Comparison of ENCODE assay signal across 7 mouse cellular contexts in the genomic region with DNA sequence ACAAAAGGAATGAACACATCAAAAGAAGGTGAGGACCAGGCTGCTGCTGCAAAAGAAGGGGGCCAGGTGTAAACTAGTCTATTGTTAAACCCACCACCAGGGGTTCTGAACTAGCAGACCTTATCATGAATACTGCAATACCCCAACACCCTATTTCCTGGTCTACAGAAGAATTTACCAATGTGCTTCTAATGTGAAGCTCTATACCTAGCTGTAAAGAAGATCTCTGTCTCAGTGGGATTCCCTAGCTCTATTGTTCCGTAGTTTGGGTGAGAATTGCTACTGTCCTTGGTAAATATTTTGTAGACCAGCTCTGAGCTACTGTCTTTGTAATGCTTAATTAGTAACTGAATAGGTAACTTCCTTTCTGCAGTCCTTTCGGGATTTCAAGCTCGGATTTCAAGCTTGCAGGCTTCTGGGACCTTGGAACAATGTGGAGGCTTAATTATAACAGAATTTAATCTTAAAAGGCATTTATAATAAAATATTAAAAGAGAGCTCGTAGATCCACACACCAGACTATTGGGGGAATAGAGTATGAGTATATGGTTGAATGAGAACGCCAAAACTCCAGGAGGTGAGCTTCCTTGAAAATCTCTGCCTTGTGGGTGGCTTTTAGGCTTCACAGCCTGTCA.
DNase-seq lines count a peak whose midpoint lies in the region; TF ChIP-seq lines count a peak whose summit lies in the region.
"Not testable (repeated sequence)": the region's sequence is repeated elsewhere in the genome, so short reads cannot be mapped to it uniquely, and the experiment has no call there.

No protein-coding gene starts in this region.

- not testable (repeated sequence) for H3K9me3 ChIP-seq in ES-E14 (ENCODE audit: control insufficient read depth, insufficient read depth, low read depth, low read length)

- WGBS in kidney, adult 2 months: 48% methylated on average over 5 of the region's 5 CpGs

- DNase-seq in ES-CJ7 (ENCODE audit: low read depth, low spot score) (peak; percentile 95), ES-E14 (ENCODE audit: low read depth, low spot score) (peak; percentile 52), R1 (ENCODE audit: low read depth, low spot score) (peak; percentile 98), WW6 (ENCODE audit: low read depth, low spot score) (peak; percentile 5), ZHBTc4 (ENCODE audit: low read depth, low spot score) (peak; percentile 88)
- DNase-seq in kidney, adult 2 months: peak; percentile 11
- DNase-seq in kidney, adult 9 months: peak; percentile 16

- not testable (repeated sequence) for H3K4me1 ChIP-seq in ES-E14 (ENCODE audit: control insufficient read depth in 2 of 2, insufficient read depth in 2 of 2, low read length in 2 of 2, poor library complexity in 1 of 2); kidney, adult 2 months (ENCODE audit: control insufficient read depth, insufficient read depth, low read length)

- TF ChIP-seq POLR2A in kidney, adult 2 months (IDR thresholded peaks at IDR 0.05; ENCODE audit: low read depth, low read length): not testable (repeated sequence)

- H3K9ac ChIP-seq in ES-E14 (ENCODE audit: insufficient read depth, low read depth, low read length, poor library complexity, severe bottlenecking): not testable (repeated sequence)

- TF ChIP-seq CTCF in kidney, adult 2 months (conservative IDR thresholded peaks at IDR 0.05; ENCODE audit: insufficient read depth, insufficient read length, low read depth, low read length): not testable (repeated sequence)

- not testable (repeated sequence) for H3K36me3 ChIP-seq in ES-E14 (ENCODE audit: control insufficient read depth, insufficient read depth, low read length, poor library complexity, severe bottlenecking); kidney, adult 2 months (ENCODE audit: control insufficient read depth, insufficient read depth, low read length)

- in situ Hi-C loops in ES-E14 (cut with MboI; ENCODE audit: low sequenced_read_pairs in 2 of 2, unreplicated experiment in 2 of 2): not testable (repeated sequence)

- H3K27me3 ChIP-seq in kidney, adult 2 months (replicated peaks; ENCODE audit: control insufficient read depth, insufficient read depth, low read length): not testable (repeated sequence)

- not testable (repeated sequence) for H3K4me3 ChIP-seq in ES-E14 (ENCODE audit: insufficient read depth in 1 of 2, low read depth in 1 of 2, low read length in 2 of 2, poor library complexity in 1 of 2, severe bottlenecking in 1 of 2); kidney, adult 2 months (ENCODE audit: insufficient read depth, low read depth, low read length)

- peak overlapping the region; percentile 87; the same call in 1 of the 2 replicates for H3K27ac ChIP-seq in ES-E14 (ENCODE audit: insufficient read depth, low read depth, low read length, poor library complexity, severe bottlenecking)
- H3K27ac ChIP-seq in kidney, adult 2 months (ENCODE audit: insufficient read depth, low read depth, low read length): not testable (repeated sequence)

Comparison
In these comparisons a context has a peak if more than half of its experiments do, and no peak if none do; other contexts are left out.
1. DNase-seq: peak in every context shown above with its lines; median percentile 98 in R1; 95 in ES-CJ7; 88 in ZHBTc4; 52 in ES-E14; 16 in kidney, adult 9 months; 11 in kidney, adult 2 months; 5 in WW6.